Mouse (Mus musculus) midbrain, embryonic 10.5 days (tissue): ENCODE measurements around the gene Amacr. TPM values are rescaled to one million over a fixed set of nuclear protein-coding genes. Genes with fewer than 3 reads are reported as not detected.

Source experiments
- DNase-seq: peaks from one replicate; pipeline ENCODE4 v3.0.0-alpha.2; 2017; ENCODE audit warnings: low spot score
- H3K27ac ChIP-seq: fragments of 300-500 bp; sonication (generic); replicated peaks from 2 replicates; pipeline ENCODE4 v1.5.1; 2016; ENCODE audit warnings: mild to moderate bottlenecking
- H3K27me3 ChIP-seq: fragments of 300-500 bp; sonication (generic); 2 replicates; pipeline ENCODE4 v1.6.1; 2016; ENCODE audit warnings: low read depth, mild to moderate bottlenecking; ENCODE audit not compliant: poor library complexity, severe bottlenecking
- H3K36me3 ChIP-seq: fragments of 300-500 bp; sonication (generic); 2 replicates; pipeline ENCODE4 v1.6.1; 2016; ENCODE audit warnings: mild to moderate bottlenecking, moderate library complexity
- H3K4me1 ChIP-seq: fragments of 300-500 bp; sonication (generic); 2 replicates; pipeline ENCODE4 v1.6.1; 2016
- H3K4me3 ChIP-seq: fragments of 300-500 bp; sonication (generic); 2 replicates; pipeline ENCODE4 v1.5.1; 2016; ENCODE audit warnings: mild to moderate bottlenecking, moderate library complexity
- H3K9me3 ChIP-seq: fragments of 300-500 bp; sonication (generic); replicated peaks from 2 replicates; pipeline ENCODE4 v1.6.1; 2016; ENCODE audit warnings: mild to moderate bottlenecking
- WGBS: fragments of 180-500 bp; shearing (Covaris S2); methylation state at CpG from one replicate; pipeline ENCODE4 v1.1.7; 2016; 5-methylcytosine and 5-hydroxymethylcytosine counted together
- polyA plus RNA-seq: library from polyadenylated mRNA; unstranded; fragments of >200 nt; fragmentation: Nextera tagmentation; extraction: Ambion mirVana; gene quantifications from 2 replicates; pipeline ENCODE4 v1.2.1, GENCODE M21; 2016

Gene Amacr
- polyA plus RNA-seq, 1 experiment from 2014 or later, result 13.0 TPM

- Histone ChIP-seq H3K27me3 (peaks cover 49% of the 10 kb centered on the region), H3K9me3 (no peaks in the 10 kb centered on the region), H3K4me1 (peaks cover 29% of the 10 kb centered on the region), H3K4me3 (no peak overlapping the region), H3K27ac (no peak overlapping the region), H3K36me3 (no peaks in the 10 kb centered on the region)
- DNase-seq, result no peak
- WGBS, result 70% methylated on average over 5 of the region's 5 CpGs
Measured at GRCm38 (mm10) chr15:11040067-11040466, 58.5 kb downstream of the Amacr start.

- H3K27me3 ChIP-seq, result peaks cover 37% of the 10 kb centered on the region
- H3K36me3 ChIP-seq, result no peaks in the 10 kb centered on the region
- no peaks in the 10 kb centered on the region for H3K9me3 ChIP-seq
- WGBS, result 85% methylated on average over 2 of the region's 2 CpGs
- no peak overlapping the region for H3K27ac ChIP-seq
- no peak for DNase-seq
- peaks cover 21% of the 10 kb centered on the region for H3K4me1 ChIP-seq
- no peak overlapping the region for H3K4me3 ChIP-seq
Measured at GRCm38 (mm10) chr15:11041229-11041628, 59.7 kb downstream of the Amacr start.

- 90% methylated on average over 5 of the region's 5 CpGs for WGBS
- H3K27ac ChIP-seq, result no peak overlapping the region
- peaks cover 5% of the 10 kb centered on the region for H3K4me1 ChIP-seq
- no peaks in the 10 kb centered on the region for H3K9me3 ChIP-seq
- H3K36me3 ChIP-seq, result no peaks in the 10 kb centered on the region
- DNase-seq, result no peak
- H3K4me3 ChIP-seq, result no peak overlapping the region
- peaks cover 21% of the 10 kb centered on the region for H3K27me3 ChIP-seq
Measured at GRCm38 (mm10) chr15:11042828-11043227, 61.3 kb downstream of the Amacr start.

Other genes with a start within 250 kb of the Amacr start
- 0.10 and 0.40 TPM in 2 replicates for gene C1qtnf3, start 29.4 kb upstream of the Amacr start, polyA plus RNA-seq
- gene Slc45a2, start 19.0 kb downstream of the Amacr start, polyA plus RNA-seq, result 0.12 and 0.16 TPM in 2 replicates
- 0.33 and 0.82 TPM in 2 replicates for gene Rxfp3, start 56.2 kb downstream of the Amacr start, polyA plus RNA-seq
- 1.7 and 2.0 TPM in 2 replicates for gene Adamts12, start 83.0 kb downstream of the Amacr start, polyA plus RNA-seq